Mouse (Mus musculus) thymus, adult 2 months (tissue): ENCODE measurements around the gene Tmem235. TPM values are rescaled to one million over a fixed set of nuclear protein-coding genes. Genes with fewer than 3 reads are reported as not detected.
A peak's percentile ranks its signal among the peaks of the same experiment; 100 is the strongest.

ENCODE experiments used
- DNase-seq: peaks from one replicate; pipeline ENCODE4 v3.0.0; 2021
- H3K27ac ChIP-seq: fragments of 200-500 bp; 2 replicates; pipeline ENCODE4 v1.5.1; 2012; ENCODE audit warnings: low read length, control low read depth; ENCODE audit not compliant: control insufficient read depth, insufficient read depth
- H3K27me3 ChIP-seq: fragments of 200-500 bp; 2 replicates; pipeline ENCODE4 v1.6.1; 2012; ENCODE audit warnings: mild to moderate bottlenecking, low read length, moderate library complexity, mixed read lengths; ENCODE audit not compliant: control insufficient read depth, insufficient read depth
- H3K36me3 ChIP-seq: fragments of 200-500 bp; 2 replicates; pipeline ENCODE4 v1.6.1; 2012; ENCODE audit warnings: mild to moderate bottlenecking, low read length, moderate library complexity; ENCODE audit not compliant: control insufficient read depth, insufficient read depth
- H3K4me1 ChIP-seq: fragments of 200-500 bp; replicated peaks from 2 replicates; pipeline ENCODE4 v1.6.1; 2012; ENCODE audit warnings: low read length; ENCODE audit not compliant: control insufficient read depth, insufficient read depth
- H3K4me3 ChIP-seq: fragments of 200-500 bp; 2 replicates; pipeline ENCODE4 v1.5.1; 2012; ENCODE audit warnings: mild to moderate bottlenecking, low read length, control low read depth, moderate library complexity; ENCODE audit not compliant: control insufficient read depth, insufficient read depth
- CTCF ChIP-seq: fragments of 200-500 bp; IDR thresholded peaks from 2 replicates; pipeline ENCODE4 v1.5.1; 2012; ENCODE audit warnings: mild to moderate bottlenecking, control low read depth, low read length, moderate library complexity, borderline replicate concordance; ENCODE audit not compliant: control insufficient read depth, poor library complexity, insufficient read depth; ENCODE audit errors: extremely low read depth
- POLR2A ChIP-seq: fragments of 200-500 bp; IDR thresholded peaks from 2 replicates; pipeline ENCODE4 v1.6.1; 2012; ENCODE audit warnings: mild to moderate bottlenecking, low read length, control low read depth, moderate library complexity; ENCODE audit not compliant: control insufficient read depth, poor library complexity, insufficient read depth; ENCODE audit errors: extremely low read depth
- WGBS: fragments of 180-500 bp; shearing (Covaris S2); methylation state at CpG from one replicate; pipeline ENCODE4 v1.1.7; 2018; 5-methylcytosine and 5-hydroxymethylcytosine counted together
- polyA plus RNA-seq: library from polyadenylated mRNA; depleted of rRNA; stranded (reverse); fragments of >200 nt; gene quantifications from 2 replicates; pipeline ENCODE4 v1.2.3, GENCODE M21; 2012

The Tmem235 gene
- polyA plus RNA-seq, 1 experiment: 0.05 TPM

DNA sequence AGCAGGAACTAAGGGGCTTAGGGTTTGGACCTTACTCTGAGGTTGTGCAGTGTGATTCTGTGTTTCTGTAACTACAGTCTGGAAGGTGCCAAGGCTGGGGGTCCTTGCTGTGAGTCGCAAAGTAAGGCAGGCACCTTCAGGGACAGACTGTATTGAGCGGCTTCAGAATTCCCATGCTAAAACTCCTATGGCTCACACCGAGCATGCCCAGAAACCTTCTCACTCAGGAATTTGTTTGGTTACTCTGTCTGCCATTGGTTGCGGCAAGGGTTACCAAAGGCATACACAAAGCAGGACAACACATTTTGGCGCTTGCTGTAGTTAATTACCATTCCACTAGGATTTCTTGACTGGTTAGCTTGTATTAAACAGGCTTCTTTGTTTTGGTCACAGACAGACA, 34.4 kb upstream of the Tmem235 start:
- WGBS: 72% methylated on average over 5 of the region's 5 CpGs
- TF ChIP-seq CTCF: no peak
- no peak for TF ChIP-seq POLR2A
- no peaks in the 10 kb centered on the region for H3K27me3 ChIP-seq
- peak overlapping the region; percentile 54 for H3K4me3 ChIP-seq
- H3K27ac ChIP-seq: peak overlapping the region; percentile 7; the same call in 1 of the 2 replicates
- H3K36me3 ChIP-seq: peaks cover 3% of the 10 kb centered on the region; the same call in 1 of the 2 replicates
- no peak for DNase-seq
- H3K4me1 ChIP-seq: peaks cover 53% of the 10 kb centered on the region

DNA sequence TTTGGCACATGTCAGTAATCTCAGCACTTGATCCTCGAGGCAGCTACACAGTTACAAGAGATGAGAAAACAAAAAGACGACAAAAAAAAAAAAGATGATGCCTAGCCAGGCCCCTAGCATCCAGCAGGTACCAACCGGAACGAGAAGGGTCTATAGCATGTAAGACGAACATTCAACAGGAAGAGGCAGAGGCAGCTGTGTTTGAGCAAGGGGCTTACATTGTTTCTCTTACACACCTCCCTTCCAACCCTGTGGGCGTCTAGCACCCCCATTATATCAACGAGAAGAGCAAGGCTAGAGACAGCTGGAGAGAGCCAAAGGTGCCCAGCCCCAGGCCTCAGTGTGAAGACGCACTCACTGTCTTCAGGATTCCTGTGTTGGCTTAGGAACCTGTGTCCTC, 33.6 kb upstream of the Tmem235 start:
- Histone ChIP-seq H3K36me3 (no peaks in the 10 kb centered on the region), H3K4me1 (peaks cover 60% of the 10 kb centered on the region), H3K27me3 (no peaks in the 10 kb centered on the region), H3K27ac (peak overlapping the region; percentile 90), H3K4me3 (no peak overlapping the region)
- TF ChIP-seq POLR2A (no peak), CTCF (no peak)
- WGBS: 36% methylated on average over 8 of the region's 8 CpGs
- DNase-seq: peak; percentile 27

GRCm38 (mm10) chr11:117827386-117827785, 33.2 kb upstream of the Tmem235 start:
- Histone ChIP-seq H3K36me3 (no peaks in the 10 kb centered on the region), H3K4me3 (no peak overlapping the region; the same call in 1 of the 2 replicates), H3K27ac (peak overlapping the region; percentile 90), H3K27me3 (no peaks in the 10 kb centered on the region), H3K4me1 (peaks cover 60% of the 10 kb centered on the region)
- peak; percentile 36 for DNase-seq
- TF ChIP-seq POLR2A: no peak
- TF ChIP-seq CTCF: no peak
- 28% methylated on average over 3 of the region's 3 CpGs for WGBS

DNA sequence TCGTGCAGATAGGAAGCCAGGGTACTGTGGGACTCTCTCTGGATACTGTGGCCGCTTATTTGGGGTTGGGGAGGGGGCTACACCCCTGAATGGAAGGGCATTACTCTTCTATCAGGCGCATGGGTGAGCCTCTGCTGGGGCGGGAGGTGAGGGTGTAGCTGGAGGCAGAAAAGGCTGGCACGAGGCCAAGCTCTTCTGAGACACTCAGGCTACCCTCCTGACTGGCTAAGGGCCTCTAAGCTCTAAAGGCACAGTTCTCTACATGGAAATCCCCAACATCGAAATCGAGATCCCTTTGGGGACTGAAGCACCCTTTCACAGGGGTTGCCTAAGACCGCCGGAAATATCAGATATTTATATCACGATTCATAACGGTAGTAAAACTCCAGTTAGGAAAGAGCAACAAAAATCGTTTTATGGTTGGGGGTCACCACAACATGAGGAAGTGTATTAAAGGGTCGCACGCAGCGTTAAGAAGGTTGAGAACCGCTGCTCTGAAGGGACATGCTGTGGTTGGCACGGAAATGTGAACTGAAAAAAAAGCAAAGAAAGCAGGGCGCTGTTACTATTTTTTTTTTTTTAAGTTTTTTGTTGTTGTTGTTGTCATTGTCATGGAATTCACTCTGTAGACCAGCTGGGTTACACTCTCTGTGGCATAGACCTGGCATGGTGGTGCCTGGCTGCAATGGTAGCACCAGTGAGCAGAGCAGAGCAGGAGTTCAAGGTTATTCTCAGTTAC, 32.2 kb upstream of the Tmem235 start:
- H3K27me3 ChIP-seq: no peaks in the 10 kb centered on the region
- H3K27ac ChIP-seq: peak overlapping the region; percentile 90
- peaks cover 64% of the 10 kb centered on the region for H3K4me1 ChIP-seq
- 19% methylated on average over 18 of the region's 18 CpGs for WGBS
- no peaks in the 10 kb centered on the region for H3K36me3 ChIP-seq
- H3K4me3 ChIP-seq: peak overlapping the region; percentile 8; the same call in 1 of the 2 replicates
- peak; percentile 49 for DNase-seq
- no peak for TF ChIP-seq POLR2A
- TF ChIP-seq CTCF: no peak

DNA sequence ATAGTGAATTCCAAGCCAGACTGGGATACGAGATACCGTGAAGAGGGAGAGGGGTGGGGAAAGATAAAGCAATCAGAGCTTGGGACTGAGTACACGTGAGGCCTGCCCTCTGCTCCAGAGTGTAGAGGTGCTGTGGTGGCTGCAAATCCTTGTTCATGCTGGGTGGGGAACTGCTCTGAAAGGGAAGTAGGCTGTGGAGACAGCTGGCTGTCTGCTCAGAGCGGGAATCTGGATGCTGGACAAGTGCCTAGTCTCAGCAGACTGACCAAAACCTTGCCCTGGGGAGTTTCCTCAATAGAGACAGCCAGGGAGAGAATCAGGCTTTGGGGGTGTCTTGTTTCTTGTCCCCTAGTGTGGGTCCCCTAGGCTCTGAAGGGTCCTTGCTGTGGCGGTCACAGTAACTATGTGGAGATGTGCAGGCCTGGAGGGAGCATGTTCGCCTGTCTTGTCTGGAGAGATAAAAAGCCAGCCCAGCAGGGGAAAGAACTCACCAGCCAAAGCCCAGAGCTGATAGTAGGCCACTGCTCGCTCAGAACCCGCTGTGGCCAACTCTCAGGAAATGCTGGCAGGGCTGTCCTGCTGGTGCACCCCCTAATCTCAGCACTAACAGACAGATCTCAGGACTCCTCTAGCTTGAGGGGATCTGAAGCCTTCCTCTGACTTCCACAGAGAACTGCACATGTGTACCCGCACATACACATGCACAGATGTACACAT, 31.5 kb upstream of the Tmem235 start:
- Histone ChIP-seq H3K36me3 (no peaks in the 10 kb centered on the region), H3K27ac (peak overlapping the region; percentile 90), H3K4me1 (peaks cover 62% of the 10 kb centered on the region), H3K27me3 (no peaks in the 10 kb centered on the region), H3K4me3 (no peak overlapping the region)
- no peak for DNase-seq
- no peak for TF ChIP-seq POLR2A
- TF ChIP-seq CTCF: no peak
- 80% methylated on average over 9 of the region's 9 CpGs for WGBS

- Histone ChIP-seq H3K36me3 (no peaks in the 10 kb centered on the region), H3K27ac (no peak overlapping the region), H3K27me3 (no peaks in the 10 kb centered on the region), H3K4me3 (no peak overlapping the region), H3K4me1 (peaks cover 56% of the 10 kb centered on the region)
- no peak for DNase-seq
- TF ChIP-seq CTCF (no peak), POLR2A (no peak)
- WGBS: 89% methylated on average over 2 of the region's 2 CpGs
These were observed 30.8 kb upstream of the Tmem235 start for GRCm38 (mm10) chr11:117829671-117830215.
